Mouse (Mus musculus) sigmoid colon, adult 10 weeks (tissue): ENCODE results near the gene Rsg1. TPM values are rescaled to one million over a fixed set of nuclear protein-coding genes. Genes with fewer than 3 reads are reported as not detected.

Source experiments
- polyA plus RNA-seq: library from polyadenylated mRNA; stranded (reverse); fragments of 350-450 nt; fragmentation: Illumina TruSeq; extraction: RNeasy Lipid Tissue Mini Kit (QIAGEN cat#74804); gene quantifications from one replicate; pipeline ENCODE4 v1.2.3, GENCODE M21; 2014; ENCODE audit warnings: low read depth, low replicate concordance

The Rsg1 gene
- not detected for polyA plus RNA-seq

GRCm38 (mm10) chr4:141213770-141214336, at the start of gene Rsg1:
TSS of gene Rsg1 (plus strand) at chr4:141213956.

DNA sequence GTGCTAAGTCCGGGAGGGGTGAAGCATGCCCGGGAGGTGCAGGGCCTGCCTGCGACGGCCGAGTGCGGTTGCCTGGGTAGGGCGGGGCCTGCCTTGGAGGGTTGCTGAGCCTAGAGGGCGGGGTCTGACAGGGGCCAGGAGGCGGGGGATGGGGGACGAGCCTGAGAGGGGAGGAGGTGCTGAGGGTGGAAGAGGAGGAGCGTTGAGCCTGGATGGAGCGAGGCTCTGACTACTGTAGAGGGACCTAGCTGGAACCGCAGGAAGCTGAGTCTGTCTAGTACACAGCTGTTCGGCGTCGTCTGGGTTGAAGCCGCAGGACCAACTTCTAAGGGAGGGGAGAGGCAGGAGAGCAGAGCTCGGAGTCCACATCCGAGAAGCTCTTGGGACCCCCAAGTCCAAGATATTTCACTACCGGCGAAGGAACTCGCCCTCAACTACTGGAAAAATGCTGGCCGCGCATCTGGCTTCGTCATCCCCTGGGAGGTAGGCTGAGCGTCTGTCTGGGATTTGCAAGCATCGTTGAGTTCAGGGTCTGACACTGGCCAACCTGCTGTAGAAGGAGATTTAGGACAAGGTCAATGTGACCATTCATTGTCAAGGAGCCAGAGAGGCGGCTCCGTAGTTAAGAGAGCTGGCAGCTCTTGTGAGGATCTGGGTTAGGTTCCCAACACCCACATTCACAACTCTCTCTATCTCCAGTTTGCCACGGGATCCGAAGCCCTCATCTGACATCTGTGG, 25.8 kb downstream of the Rsg1 start, which contains the start of gene Arhgef19:
Gene Arhgef19 (plus strand): TSS at position 112 of the 738 bp plus-strand sequence.

Other genes with a start within 250 kb of the Rsg1 start
- gene Atp13a2, start 227.1 kb upstream of the Rsg1 start, polyA plus RNA-seq = 1.1 TPM
- not detected for gene Mfap2, start 203.5 kb upstream of the Rsg1 start, polyA plus RNA-seq
- 0.85 TPM for gene Crocc, start 153.4 kb upstream of the Rsg1 start, polyA plus RNA-seq
- 15.4 TPM for gene Necap2, start 135.6 kb upstream of the Rsg1 start, polyA plus RNA-seq
- not detected for gene Spata21, start 125.6 kb upstream of the Rsg1 start, polyA plus RNA-seq
- 27.9 TPM for gene Szrd1, start 74.2 kb upstream of the Rsg1 start, polyA plus RNA-seq
- gene Fbxo42, start 66.0 kb upstream of the Rsg1 start, polyA plus RNA-seq = 6.2 TPM
- 0.98 TPM for gene Arhgef19, start 25.5 kb downstream of the Rsg1 start, polyA plus RNA-seq
- 0.16 TPM for gene Epha2, start 87.3 kb downstream of the Rsg1 start, polyA plus RNA-seq
- not detected for gene Fam131c, start 154.3 kb downstream of the Rsg1 start, polyA plus RNA-seq
- gene Clcnka, start 184.8 kb downstream of the Rsg1 start, polyA plus RNA-seq = not detected
- not detected for gene Clcnkb, start 202.1 kb downstream of the Rsg1 start, polyA plus RNA-seq
- 0.28 TPM for gene Hspb7, start 206.8 kb downstream of the Rsg1 start, polyA plus RNA-seq
- gene Srarp, start 222.1 kb downstream of the Rsg1 start, polyA plus RNA-seq = not detected
- gene Zbtb17, start 230.7 kb downstream of the Rsg1 start, polyA plus RNA-seq = 0.41 TPM